18 mouse cellular contexts compared by ENCODE assay signal in the genomic region with DNA sequence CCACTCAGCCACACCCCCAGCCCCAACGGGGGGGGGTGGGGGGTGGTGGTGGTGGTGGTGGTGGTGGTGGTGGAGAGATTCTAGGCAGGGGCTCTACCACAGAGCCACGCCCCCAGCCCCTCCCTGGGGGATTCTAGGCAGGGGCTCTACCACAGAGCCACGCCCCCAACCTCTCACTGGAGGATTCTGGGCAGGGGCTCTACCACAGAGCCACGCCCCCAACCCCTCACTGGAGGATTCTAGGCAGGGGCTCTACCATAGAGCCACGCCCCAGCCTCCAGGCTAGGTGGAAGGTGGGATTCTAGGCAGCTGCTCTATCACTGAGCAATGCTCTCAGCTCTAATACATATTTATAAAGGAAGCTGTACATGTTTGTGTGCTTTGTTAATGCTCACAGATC.
"Had no signal": no experiment of that assay in that cellular context is flagged by ENCODE, and none has a peak within 500 bp of the region (broad histone marks: within the 10 kb centered on the region; RNA-seq: fewer than 3 reads in every experiment).

No protein-coding gene starts in this region.

- H3K36me3 ChIP-seq: midbrain, embryonic 10.5 days; midbrain, embryonic 13.5 days; neural tube, embryonic 13.5 days; neural tube, embryonic 15.5 days had no signal

- DNase-seq: lung, adult 18-20 months; lung, embryonic 14.5 days; lung, postnatal 10 days; lung, postnatal 4 days; retina, postnatal 1 day; right cerebral cortex, adult 18-20 months; right cerebral cortex, postnatal 25 days; right cerebral cortex, postnatal 4 days; spleen, adult 18-20 months; thymus, adult 18-20 months; thymus, postnatal 14 days; thymus, postnatal 36 days had no signal

- H3K9me3 ChIP-seq: midbrain, embryonic 10.5 days; midbrain, embryonic 13.5 days; neural tube, embryonic 13.5 days; neural tube, embryonic 15.5 days had no signal

- H3K9ac ChIP-seq: liver, embryonic 14.5 days; lung, embryonic 14.5 days; midbrain, embryonic 13.5 days; neural tube, embryonic 13.5 days; neural tube, embryonic 15.5 days had no signal

- H3K4me3 ChIP-seq: midbrain, embryonic 10.5 days; midbrain, embryonic 13.5 days; myocyte; neural tube, embryonic 13.5 days; neural tube, embryonic 15.5 days had no signal

- H3K27me3 ChIP-seq: midbrain, embryonic 13.5 days; neural tube, embryonic 13.5 days; neural tube, embryonic 15.5 days had no signal

- H3K4me1 ChIP-seq: midbrain, embryonic 10.5 days; midbrain, embryonic 13.5 days; neural tube, embryonic 13.5 days; neural tube, embryonic 15.5 days had no signal

- H3K4me2 ChIP-seq: lung, embryonic 14.5 days; midbrain, embryonic 13.5 days; neural tube, embryonic 13.5 days; neural tube, embryonic 15.5 days had no signal

- H3K27ac ChIP-seq: liver, embryonic 14.5 days; midbrain, embryonic 10.5 days; midbrain, embryonic 13.5 days; neural tube, embryonic 13.5 days; neural tube, embryonic 15.5 days had no signal

- ATAC-seq: midbrain, embryonic 13.5 days had no signal
